Mouse (Mus musculus): Measurements from ENCODE around the gene Pank4.
A peak's percentile ranks its signal among the peaks of the same experiment; 100 is the strongest.

Pank4 gene

DNA sequence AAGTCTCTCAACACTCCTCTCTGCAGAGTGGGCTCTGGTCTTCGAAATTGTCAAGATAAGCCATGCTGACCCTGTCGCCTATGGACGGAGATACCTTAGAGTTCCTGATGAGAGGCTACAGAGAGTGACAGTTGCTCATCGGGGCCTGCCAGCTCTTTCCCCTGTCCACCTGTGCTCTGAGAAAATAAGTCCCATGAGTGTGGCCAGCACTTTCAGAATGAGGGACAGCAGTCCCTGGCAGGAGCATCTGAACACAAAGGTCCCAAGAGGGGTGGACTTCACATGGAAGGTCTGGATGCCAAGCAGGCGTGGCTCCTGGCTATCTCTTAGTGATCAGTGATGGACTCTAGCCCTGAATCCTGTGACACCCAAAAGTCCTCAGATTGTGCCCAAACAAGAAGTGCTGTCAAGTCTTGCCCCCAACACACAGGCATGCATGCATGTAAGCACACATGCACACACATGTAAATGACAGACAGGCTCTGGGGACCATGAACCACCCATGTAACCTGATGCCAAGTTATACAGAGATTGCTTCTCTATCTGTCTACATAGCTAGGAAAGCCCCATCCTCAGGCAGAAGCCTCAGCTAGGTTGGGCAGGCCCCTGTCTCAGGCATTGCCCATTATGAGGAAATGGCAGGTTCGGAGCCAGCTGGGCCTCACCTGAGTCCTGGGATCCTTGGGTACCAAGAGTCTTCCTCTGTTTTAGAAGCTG, 20.4 kb upstream of the Pank4 start:
- no peak for DNase-seq

DNA sequence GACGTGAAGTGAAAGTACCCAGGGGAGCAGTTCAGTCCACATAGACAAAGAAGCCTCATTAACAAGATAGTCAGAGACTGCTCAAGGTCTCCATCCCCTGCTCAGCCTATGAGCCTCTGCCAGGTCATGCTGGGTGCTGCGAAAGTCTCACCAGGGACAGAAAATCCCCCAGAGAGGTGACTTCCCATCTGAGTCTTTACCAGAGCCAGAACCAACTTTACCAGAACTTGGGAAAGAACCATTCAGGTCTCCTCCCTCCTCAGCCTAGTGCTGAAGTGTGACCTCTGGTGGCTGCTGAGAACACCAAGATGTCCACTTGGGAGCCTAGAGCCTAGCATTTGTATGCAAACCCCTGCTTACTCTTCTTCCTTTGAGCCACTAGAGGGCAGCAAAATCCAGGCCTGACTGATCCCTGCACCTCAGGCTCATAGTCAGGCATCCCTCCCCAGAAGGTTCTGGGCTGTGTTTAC, 19.8 kb upstream of the Pank4 start:
- DNase-seq: peak; percentile 88

DNA sequence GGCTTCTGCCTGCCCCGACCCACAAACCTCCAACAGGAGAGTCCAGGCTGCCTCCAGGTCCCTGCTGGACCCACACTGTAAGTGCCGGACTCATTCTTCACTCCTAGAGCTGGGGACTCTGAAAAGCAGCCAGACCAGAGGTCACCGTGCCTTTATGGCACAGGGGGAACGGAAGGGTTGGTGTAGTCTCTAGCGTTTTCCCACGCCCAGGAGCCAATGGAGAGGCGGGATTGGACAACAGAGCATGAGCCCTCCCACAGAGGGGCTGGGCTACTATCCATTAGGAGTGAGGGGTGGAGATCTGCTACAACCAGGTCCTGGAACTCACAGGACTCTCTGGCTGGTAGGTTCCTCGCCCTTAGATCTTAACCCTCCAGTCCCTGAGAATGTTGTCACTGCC, 17.6 kb upstream of the Pank4 start:
- peak; percentile 87 for DNase-seq

DNA sequence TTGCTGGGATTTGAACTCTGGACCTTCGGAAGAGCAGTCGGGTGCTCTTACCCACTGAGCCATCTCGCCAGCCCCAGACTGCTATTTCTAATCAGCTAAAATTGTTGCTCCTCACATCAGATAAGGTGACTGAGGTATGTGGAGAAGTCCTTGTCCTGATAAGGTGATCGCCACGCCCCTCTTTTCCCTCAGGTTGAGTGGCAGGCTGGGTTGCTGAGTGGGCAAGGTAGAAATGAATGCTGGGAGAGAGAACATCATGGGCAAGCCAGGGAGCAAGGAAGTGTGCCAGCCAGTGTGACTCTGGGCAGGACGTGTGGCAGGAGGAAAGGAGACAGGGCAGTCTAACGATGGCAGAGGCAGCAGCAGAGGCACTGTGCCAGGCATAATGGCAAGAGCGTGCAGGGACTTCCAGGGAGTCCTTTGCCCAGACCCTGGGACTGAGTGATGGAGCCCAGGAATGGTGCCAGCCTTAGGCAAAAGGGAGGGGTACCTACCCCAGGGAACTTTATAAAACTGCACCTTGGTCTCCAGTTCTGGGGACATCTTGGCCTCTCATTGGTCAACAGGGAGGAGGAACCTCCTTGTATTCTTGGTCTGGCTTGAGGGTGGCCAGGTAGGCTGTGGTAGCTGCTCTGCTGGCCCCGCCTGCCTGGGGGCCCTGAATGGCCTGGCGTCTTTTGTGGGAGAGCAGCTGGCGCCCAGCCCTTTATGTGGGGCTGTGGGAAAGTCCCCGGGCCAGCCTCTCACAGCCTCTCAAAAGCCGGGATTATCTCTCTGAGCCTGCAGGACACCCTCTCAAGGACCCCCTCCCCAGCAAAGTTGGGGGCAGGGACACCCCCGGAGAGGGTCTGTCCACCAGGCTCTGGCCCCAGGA, 15.6 kb upstream of the Pank4 start:
- no peak for DNase-seq

DNA sequence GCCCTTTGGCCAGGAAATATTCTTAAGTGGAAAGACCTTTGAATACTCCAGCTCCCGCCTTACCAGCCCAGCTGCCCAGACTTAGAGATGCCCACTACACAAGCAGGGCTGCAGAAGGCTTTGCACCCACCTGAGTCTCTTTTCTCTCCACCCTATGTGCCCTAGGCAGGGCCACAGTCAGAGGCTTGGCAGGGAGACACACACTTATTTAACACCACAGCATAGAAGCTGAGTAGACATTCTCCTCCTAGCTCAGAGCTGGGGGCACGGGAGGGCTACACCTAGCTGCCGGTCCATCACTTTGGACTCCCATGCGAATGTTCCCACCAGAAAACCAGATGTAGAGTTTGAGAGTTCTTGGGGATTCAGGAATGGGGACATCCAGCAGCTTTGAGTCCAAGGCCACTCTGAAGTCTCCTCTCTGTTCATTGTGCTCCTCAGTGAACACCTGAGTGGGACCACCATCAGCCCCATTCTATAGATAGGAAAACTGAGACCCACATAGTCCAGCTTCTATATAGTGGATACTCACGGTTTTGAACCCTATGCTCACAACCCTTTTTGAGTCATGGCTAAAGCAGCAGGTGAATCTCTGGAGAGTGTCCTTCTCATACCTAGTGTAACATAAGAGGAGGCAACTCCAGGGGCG, 14.9 kb upstream of the Pank4 start:
- DNase-seq: no peak

DNA sequence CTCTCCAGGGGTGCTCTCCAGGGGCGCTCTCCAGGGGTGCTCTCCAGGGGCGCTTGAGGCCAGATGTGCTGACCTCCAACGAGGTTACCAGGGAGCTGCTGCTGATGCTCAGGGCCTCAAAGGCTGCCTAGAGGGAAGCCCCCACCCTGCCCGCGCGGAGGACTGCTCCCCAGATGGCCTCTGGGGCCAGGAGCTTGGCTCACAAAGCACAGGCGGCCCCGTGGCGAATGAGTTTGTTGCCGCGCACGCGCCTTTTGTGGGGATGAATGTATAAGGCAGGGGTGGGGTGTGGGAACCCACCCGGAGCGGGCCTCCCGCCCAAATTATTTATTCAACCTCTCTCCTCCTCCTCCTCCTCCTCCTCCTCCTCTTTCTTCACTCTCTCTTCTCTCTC, 14.3 kb upstream of the Pank4 start:
- no peak for DNase-seq

DNA sequence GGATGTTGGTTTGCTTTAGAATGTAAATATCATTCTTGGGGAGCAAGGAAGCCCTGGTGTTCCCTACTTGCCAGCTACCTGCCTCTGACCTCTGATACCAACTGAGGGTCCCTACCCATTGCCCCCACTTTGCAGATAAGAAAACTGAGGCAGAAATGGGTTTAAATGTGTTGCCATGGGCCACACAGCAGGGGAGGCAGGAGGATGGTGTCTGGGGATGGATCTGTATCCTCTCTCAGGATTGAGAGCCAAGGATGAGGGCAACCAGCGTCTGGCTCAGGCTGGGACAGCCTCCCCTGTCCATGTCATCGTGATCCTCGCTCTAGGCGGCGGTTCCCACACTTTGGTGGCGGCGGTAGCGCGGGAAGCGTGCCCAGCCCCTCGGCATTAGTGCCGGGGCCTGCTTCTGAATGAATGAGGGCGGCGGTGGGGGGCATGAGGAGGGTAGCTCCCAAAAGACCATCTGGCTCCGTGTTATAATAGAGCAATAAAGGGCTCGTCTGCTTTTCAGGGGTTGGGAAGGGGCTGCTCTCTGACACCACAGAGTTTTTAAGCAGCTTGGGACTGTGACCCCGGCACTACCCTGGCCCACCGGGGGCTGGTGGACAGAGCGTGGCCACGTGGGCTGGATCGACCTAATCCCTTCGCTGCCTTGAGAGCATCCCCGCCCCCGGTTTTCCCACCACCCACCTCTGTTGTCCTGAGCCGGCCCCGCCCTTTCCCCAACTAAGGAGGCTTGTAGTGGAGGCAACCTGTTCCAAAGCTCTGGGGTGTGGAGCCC, 11.3 kb upstream of the Pank4 start:
- DNase-seq: no peak

DNA sequence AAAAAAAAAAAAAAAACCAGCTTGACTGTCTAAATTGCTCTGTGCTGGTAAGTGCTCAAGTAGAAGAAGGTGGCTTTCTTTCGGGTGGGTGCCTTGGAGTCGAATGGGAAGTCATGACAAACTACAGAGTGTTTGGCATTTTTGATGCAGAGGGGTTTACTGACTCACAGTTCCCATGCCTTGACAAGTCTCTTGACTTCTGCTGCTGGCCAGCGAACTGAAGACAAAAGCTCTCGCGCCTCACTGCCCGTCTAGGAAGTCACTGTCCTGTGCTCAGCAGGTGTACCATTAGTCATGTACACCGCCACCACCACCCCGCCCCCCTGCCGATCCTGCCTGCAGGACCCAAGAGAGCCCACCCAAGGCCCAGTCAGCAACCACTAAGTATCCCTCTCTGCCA, 7.3 kb upstream of the Pank4 start:
- DNase-seq: no peak

DNA sequence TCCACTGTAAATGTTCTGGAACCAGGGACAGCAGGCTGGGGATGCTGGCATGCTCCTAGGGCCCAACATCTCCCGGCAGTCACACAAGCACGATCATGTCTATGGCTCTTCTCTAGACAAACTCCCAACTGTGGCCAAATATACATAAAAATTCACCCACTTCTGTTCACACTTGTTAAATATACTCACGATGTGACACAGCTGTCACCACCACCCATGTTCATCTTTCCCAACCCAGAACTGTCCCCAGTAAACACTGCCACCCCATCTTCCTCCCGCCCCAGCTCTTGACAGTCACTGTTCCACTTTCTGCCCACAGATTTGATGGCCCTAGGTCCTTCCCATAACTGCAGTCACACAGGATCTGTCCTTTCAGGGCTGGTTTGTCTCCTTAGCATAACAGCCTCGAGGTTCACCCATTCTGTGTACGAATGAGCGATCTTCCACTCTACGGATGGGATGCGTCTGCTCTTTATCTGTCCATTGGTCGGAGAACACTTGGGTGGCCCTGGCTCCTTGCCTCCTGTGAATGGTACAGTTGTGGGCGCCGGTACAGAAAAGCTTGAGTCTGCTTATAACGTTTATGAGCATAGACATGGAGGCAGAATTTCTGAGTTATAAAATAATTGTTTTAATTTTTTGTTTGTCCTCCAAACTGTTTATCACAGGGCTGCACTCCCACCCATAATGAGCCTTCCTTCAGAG, 6.5 kb upstream of the Pank4 start:
- no peak for DNase-seq

DNA sequence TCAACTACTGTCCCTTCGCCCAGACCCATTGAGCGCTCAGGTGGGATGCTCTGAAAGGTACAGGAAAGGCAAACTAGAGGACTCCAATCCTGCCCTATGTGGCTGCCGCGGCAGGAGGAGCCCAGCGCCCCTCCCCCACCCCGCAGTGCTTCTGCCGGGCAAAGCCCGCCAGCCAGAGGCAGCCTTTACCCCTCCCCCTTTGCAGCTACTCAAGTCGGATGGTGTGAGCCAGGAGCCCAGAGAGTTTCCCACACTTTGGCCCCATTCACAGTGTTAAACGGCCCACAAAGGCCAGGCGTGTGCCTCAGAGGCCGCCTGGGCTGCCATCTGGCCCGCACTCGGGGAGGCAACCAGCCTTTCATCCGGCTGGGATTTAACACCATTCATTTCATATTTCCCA, 5.8 kb upstream of the Pank4 start:
- no peak for DNase-seq

DNA sequence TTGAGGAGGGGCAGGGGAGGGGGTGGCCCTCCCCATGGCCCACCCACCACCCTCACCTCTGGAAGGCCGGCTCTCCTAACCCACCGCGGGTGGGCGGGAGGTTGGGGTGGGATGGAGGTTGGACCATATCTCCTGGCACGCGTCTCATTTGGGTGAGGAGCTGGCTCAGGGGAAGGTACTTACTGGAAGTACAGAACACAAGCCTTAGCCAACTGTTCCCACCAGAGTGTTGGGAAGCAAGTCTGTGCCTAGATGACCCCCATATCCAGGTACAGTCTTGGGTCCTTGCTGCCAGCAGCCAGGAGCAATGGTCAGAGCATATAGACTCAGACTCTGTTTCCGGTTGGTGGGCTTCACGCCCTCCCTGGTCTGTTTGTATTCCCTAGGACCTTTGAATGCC, 5.3 kb upstream of the Pank4 start:
- no peak for DNase-seq

DNA sequence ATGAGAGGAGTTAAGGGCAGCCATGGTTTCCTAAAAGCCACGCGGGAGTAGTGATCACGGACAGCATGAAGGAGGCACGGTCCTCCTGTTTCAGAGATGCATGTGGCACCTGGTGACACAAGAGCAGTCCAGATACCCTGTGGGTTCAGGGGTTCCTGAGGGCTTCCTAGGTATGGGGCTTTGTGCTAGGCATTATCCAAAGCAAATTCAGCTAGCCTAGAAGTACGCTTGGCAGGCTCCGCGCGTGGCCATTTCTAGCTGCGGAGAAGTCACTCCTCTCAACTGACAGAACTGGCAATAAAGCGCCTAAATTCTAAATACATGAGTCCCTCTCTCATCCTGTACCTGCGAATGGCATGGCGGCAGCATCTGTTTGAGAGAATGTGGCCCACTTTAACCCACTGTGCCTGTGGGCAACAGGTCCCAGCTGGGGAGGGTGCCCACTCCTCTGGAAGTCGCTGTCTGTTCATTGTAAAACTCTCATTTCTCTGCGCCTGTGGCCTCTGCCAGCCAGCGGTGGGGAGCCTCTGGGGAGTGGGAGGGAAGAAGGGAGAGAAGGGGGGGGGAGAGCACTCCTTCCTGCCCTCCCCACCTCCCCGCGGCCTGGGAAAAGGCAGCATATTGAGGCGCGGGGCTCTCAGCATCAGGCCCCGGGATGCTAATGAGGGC, 3.8 kb upstream of the Pank4 start:
- DNase-seq: no peak

DNA sequence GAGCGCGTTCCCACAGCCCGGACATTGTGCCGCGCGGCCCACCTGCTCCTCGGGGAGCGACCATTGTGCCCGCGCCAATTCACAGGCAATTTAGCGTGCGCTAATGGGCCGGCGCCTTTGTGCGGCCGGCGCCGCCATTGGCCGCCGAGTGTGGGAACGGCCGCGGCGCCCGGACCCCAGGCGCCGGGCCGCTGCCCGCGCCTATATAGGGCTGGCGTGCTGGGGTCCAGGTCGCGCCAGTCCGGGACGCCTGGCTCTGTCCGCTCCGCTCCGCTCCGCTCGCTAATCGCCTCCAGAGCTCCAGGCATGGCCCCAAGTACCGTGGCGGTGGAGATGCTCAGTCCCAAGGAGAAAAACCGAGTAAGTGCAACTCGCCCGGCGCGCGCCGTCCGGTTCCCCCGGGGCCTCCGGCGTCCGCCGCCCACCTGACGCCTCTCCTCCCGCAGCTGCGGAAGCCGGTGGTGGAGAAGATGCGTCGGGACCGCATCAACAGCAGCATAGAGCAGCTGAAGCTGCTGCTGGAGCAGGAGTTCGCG, 3.2 kb upstream of the Pank4 start, which contains the start of gene Hes5:
Gene Hes5, plus strand, starts transcription at position 234 of the 536 bp plus-strand sequence.
- no peak for DNase-seq

DNA sequence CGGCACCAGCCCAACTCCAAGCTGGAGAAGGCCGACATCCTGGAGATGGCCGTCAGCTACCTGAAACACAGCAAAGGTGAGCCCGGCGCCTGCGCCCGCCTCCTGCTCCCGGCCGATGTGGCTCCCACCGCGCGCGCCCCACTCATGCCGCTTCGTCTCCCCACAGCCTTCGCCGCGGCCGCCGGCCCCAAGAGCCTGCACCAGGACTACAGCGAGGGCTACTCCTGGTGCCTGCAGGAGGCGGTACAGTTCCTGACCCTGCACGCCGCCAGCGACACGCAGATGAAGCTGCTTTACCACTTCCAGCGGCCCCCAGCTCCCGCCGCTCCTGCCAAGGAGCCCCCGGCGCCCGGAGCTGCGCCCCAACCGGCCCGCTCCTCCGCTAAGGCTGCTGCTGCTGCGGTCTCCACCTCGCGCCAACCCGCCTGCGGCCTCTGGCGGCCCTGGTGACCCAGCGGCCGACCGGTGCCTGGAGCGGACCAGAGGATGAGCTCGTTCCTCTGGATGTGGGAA, 2.6 kb upstream of the Pank4 start:
- no peak for DNase-seq

DNA sequence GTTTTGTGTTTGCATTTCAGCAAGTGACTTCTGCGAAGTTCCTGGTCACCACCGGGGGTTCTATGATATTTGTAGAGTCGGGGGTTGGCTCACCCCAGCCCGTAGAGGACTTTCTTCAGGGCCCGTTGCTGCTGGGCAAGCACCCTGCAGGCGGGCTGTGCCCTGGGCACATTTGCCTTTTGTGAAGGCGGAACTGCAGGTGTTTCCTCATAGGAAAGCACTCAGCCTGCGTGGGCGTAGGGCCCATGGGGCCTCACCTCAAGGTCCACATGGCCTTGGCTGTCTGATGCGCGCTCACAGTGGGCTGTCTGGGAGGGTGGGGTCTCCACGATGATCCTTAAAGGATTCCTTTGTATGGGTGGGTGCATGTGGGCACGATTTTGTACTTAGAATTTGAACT, 2.0 kb upstream of the Pank4 start:
- no peak for DNase-seq

DNA sequence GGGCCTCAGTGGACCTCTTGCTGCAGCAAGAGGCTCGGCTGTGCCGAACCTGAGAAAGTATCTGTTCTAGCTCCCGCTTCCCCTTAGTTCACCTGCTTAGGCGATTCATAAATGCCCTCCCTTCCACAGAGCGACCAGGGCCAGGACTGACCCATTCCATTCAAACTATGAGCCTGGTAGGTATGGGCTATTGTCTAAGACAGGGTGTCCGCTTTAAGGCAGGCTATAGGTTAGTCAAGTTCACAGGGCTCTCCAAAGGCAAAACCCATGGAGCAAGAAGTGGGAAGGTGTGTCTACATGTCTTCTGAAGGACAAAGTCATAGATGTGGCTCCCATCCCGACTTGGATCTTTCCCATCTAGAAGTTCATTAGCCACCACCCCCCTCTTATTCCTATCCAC, 1.2 kb upstream of the Pank4 start:
- no peak for DNase-seq

DNA sequence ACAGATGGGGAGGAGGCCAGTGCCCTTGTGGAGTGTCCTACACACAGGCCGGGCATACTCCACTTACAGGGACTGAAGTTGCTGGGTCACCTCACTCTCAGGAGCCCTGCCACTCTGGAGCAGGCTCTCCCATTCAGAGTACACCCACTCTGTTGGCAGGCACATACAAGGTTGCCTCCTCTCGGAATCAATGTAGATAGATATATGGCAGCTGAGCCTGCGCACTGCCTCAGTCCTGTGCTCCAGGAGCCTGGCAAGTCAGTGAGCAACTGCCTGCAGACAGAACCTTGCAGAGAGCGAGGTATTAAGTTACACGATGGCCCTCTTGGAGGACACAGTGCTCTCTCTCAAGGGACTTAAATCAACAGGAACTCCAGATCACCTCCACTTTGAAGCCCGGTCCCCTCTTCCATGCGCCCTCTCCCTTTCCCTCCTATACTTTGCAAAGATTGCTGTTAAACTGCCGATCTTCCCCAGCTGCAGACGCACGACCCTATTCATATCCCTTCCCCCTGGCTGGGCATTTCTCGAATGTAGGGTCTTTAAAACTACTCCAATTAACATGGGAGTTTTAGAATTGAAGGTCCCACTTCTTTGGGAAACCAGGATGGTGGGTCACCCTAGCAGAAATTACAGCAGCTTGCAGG, 610 bp upstream of the Pank4 start:
- DNase-seq: no peak

DNA sequence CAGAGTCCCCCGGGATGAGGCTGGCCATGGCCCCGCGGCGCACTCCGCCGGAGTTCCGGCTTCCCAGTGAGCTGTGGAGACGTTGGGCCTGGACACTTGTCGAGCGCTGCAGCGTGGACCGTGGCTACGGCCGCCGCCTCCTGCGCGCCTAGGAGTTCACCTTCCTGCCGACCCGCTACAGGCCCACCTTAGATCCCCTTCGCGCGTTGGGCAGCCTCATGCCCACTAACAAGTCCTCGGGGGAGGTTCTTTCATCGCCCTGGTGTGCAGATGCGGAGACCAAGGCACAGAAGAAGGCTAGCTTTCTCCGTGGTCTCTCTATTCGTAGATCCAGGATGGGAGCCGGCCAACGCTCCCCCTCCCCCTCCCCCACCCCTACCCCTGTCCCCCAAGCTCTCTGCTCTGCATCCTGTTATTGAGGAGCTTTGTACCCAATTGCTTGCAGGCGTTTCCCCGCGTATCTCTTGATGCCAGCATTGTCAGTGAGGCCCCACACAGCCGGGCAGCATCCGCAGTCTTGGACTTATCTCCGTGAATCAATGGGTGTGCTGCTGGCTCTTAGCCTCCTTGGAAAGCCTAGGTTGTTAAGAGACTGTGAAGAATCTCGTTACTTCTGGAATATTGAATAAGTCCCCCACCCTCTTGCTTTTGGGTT, 785 bp downstream of the Pank4 start:
- no peak for DNase-seq

DNA sequence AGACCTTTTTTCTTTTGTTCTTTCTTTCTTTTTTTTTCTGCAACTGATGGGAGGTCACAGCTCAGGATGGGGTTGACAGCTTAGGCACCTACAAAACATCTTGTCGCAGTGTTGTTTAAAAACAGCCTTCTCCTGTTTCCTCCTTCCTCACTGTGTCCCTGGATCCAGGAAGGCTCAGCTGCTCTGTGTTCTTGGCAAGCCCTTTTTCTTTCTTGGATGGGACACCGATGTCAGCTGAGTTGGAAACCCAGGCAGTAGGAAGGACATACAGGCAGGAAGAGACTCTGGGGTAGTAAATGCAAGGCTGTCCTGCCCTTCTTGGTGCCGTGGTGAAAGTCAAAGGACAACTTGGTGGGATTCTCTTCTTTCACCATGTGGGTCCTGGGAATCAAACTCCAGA, 1.9 kb downstream of the Pank4 start:
- DNase-seq: no peak

DNA sequence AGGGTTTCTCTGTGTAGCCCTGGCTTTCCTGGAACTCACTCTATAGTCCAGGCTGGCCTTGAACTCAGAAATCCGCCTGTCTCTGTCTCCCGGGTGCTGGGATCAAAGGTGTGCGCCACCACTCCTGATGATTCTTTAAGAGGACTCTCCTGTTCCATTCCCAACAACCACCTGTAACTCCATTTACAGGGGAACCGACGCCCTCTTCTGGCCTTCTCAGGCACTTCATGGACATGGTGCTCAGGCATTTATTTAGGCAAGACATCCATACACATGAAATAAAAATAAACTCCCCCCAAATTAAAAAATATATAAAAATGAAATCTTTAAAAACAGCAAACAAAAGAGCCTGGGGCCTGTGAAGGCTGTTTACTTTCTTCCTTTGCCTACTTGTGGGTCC, 3.2 kb downstream of the Pank4 start:
- DNase-seq: peak; percentile 55

Data from kidney, postnatal 14 days (tissue).